Mouse (Mus musculus): Measurements from ENCODE around the gene Memo1. TPM values are rescaled to one million over a fixed set of nuclear protein-coding genes. Genes with fewer than 3 reads are reported as not detected.

Memo1 gene
- total RNA-seq, 1 experiment, result 66.7 TPM

DNA sequence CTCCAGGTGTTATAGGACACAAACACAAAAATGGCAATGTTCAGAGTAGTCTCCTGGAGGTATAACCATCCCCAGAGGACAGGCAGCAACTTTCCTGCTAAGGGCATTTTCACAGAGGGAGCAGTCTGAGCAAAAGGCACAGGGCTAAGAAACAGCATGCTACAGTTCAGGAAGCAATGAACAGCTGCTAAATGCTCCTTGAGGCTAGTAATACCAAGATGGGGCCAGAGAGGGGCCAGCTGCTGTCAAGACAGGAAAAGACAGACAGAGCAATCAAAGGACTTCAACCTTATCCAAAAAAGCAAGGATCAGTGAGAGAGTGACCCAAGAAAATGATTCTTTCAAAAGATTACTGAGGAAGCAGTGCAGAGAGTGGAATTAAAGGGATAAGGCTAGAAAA lies 4.5 kb downstream of the Memo1 start:
- Histone ChIP-seq H3K9ac (ENCODE audit: insufficient read depth, low read depth, low read length, poor library complexity, severe bottlenecking) (no peak overlapping the region), H3K27ac (ENCODE audit: insufficient read depth, low read depth, low read length, poor library complexity, severe bottlenecking) (no peak overlapping the region), H3K36me3 (ENCODE audit: control insufficient read depth, insufficient read depth, low read length, poor library complexity, severe bottlenecking) (peaks cover 2% of the 10 kb centered on the region; the same call in 1 of the 2 replicates), H3K4me1 (ENCODE audit: control insufficient read depth in 2 of 2, insufficient read depth in 2 of 2, low read length in 2 of 2, poor library complexity in 1 of 2) (peaks cover 2 to 9% of the 10 kb centered on the region in 2 experiments; a peak in 2 of 4 replicates), H3K4me3 (ENCODE audit: insufficient read depth in 1 of 2, low read depth in 1 of 2, low read length in 2 of 2, poor library complexity in 1 of 2, severe bottlenecking in 1 of 2) (no peak overlapping the region), H3K9me3 (ENCODE audit: control insufficient read depth, insufficient read depth, low read depth, low read length) (no peaks in the 10 kb centered on the region)
- TF ChIP-seq HCFC1 (IDR thresholded peaks at IDR 0.05; ENCODE audit: borderline replicate concordance, insufficient read depth, low read length) (no peak), ZC3H11A (IDR thresholded peaks at IDR 0.05; ENCODE audit: borderline replicate concordance, low read depth, low read length) (no peak), CHD2 (IDR thresholded peaks at IDR 0.05; ENCODE audit: low read depth, low read length) (no peak), MAFK (IDR thresholded peaks at IDR 0.05; ENCODE audit: insufficient read depth, low read depth, low read length) (no peak), ZNF384 (IDR thresholded peaks at IDR 0.05; ENCODE audit: low read depth, low read length) (no peak)
- no peak for DNase-seq (ENCODE audit: low read depth, low spot score)
- in situ Hi-C loops (cut with MboI; ENCODE audit: low sequenced_read_pairs in 2 of 2, unreplicated experiment in 2 of 2), result no loop called here

DNA sequence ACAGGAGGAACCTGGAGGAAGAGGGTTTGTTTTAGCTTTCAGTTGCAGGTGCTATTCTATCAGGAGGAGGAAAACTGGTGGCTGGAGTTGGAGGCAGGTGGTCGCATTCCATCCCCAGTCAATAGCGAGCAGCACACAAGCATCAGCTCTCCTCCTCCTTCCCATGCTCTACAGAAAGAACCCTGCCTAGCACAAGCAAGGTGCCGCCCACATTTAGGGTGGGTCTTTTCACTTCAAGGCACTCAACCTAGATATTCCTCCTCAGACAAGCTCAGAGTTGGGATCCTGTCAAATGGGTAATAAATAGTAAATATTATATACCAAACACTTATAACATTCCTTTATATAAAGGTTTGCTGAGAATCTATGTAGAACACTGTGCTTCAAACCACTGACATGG lies 5.1 kb downstream of the Memo1 start:
- H3K36me3 ChIP-seq (ENCODE audit: control insufficient read depth, insufficient read depth, low read length, poor library complexity, severe bottlenecking), result peaks cover 2% of the 10 kb centered on the region; the same call in 1 of the 2 replicates
- H3K4me3 ChIP-seq (ENCODE audit: insufficient read depth in 1 of 2, low read depth in 1 of 2, low read length in 2 of 2, poor library complexity in 1 of 2, severe bottlenecking in 1 of 2), result no peak overlapping the region
- H3K9me3 ChIP-seq (ENCODE audit: control insufficient read depth, insufficient read depth, low read depth, low read length), result no peaks in the 10 kb centered on the region
- no peak overlapping the region for H3K9ac ChIP-seq (ENCODE audit: insufficient read depth, low read depth, low read length, poor library complexity, severe bottlenecking)
- in situ Hi-C loops (cut with MboI; ENCODE audit: low sequenced_read_pairs in 2 of 2, unreplicated experiment in 2 of 2), result no loop called here
- H3K27ac ChIP-seq (ENCODE audit: insufficient read depth, low read depth, low read length, poor library complexity, severe bottlenecking), result no peak overlapping the region
- TF ChIP-seq HCFC1 (IDR thresholded peaks at IDR 0.05; ENCODE audit: borderline replicate concordance, insufficient read depth, low read length) (no peak), ZNF384 (IDR thresholded peaks at IDR 0.05; ENCODE audit: low read depth, low read length) (no peak), ZC3H11A (IDR thresholded peaks at IDR 0.05; ENCODE audit: borderline replicate concordance, low read depth, low read length) (no peak), CHD2 (IDR thresholded peaks at IDR 0.05; ENCODE audit: low read depth, low read length) (no peak), MAFK (IDR thresholded peaks at IDR 0.05; ENCODE audit: insufficient read depth, low read depth, low read length) (no peak)
- DNase-seq (ENCODE audit: low read depth, low spot score), result no peak
- peaks cover 2 to 9% of the 10 kb centered on the region in 2 experiments; a peak in 2 of 4 replicates for H3K4me1 ChIP-seq (ENCODE audit: control insufficient read depth in 2 of 2, insufficient read depth in 2 of 2, low read length in 2 of 2, poor library complexity in 1 of 2)

GRCm38 (mm10) chr17:74288626-74289025 lies 6.7 kb downstream of the Memo1 start:
- in situ Hi-C loops (cut with MboI; ENCODE audit: low sequenced_read_pairs in 2 of 2, unreplicated experiment in 2 of 2), result no loop called here
- TF ChIP-seq HCFC1 (IDR thresholded peaks at IDR 0.05; ENCODE audit: borderline replicate concordance, insufficient read depth, low read length), result no peak
- no peak for TF ChIP-seq MAFK (IDR thresholded peaks at IDR 0.05; ENCODE audit: insufficient read depth, low read depth, low read length)
- no peak for TF ChIP-seq ZC3H11A (IDR thresholded peaks at IDR 0.05; ENCODE audit: borderline replicate concordance, low read depth, low read length)
- TF ChIP-seq ZNF384 (IDR thresholded peaks at IDR 0.05; ENCODE audit: low read depth, low read length), result no peak
- TF ChIP-seq CHD2 (IDR thresholded peaks at IDR 0.05; ENCODE audit: low read depth, low read length), result no peak
- no peak overlapping the region for H3K27ac ChIP-seq (ENCODE audit: insufficient read depth, low read depth, low read length, poor library complexity, severe bottlenecking)
- no peak overlapping the region for H3K4me3 ChIP-seq (ENCODE audit: insufficient read depth in 1 of 2, low read depth in 1 of 2, low read length in 2 of 2, poor library complexity in 1 of 2, severe bottlenecking in 1 of 2)
- no peak for DNase-seq (ENCODE audit: low read depth, low spot score)
- no peak overlapping the region for H3K9ac ChIP-seq (ENCODE audit: insufficient read depth, low read depth, low read length, poor library complexity, severe bottlenecking)
- H3K9me3 ChIP-seq (ENCODE audit: control insufficient read depth, insufficient read depth, low read depth, low read length), result no peaks in the 10 kb centered on the region
- H3K4me1 ChIP-seq (ENCODE audit: control insufficient read depth in 2 of 2, insufficient read depth in 2 of 2, low read length in 2 of 2, poor library complexity in 1 of 2), result peaks cover 4 to 9% of the 10 kb centered on the region in 2 experiments; a peak in 3 of 4 replicates
- peaks cover 2% of the 10 kb centered on the region; the same call in 1 of the 2 replicates for H3K36me3 ChIP-seq (ENCODE audit: control insufficient read depth, insufficient read depth, low read length, poor library complexity, severe bottlenecking)

GRCm38 (mm10) chr17:74286140-74286730 lies 9.1 kb downstream of the Memo1 start:
- in situ Hi-C loops (cut with MboI; ENCODE audit: low sequenced_read_pairs in 2 of 2, unreplicated experiment in 2 of 2), result no loop called here
- no peak for DNase-seq (ENCODE audit: low read depth, low spot score)
- Histone ChIP-seq H3K9ac (ENCODE audit: insufficient read depth, low read depth, low read length, poor library complexity, severe bottlenecking) (no peak overlapping the region), H3K9me3 (ENCODE audit: control insufficient read depth, insufficient read depth, low read depth, low read length) (no peaks in the 10 kb centered on the region), H3K4me3 (ENCODE audit: insufficient read depth in 1 of 2, low read depth in 1 of 2, low read length in 2 of 2, poor library complexity in 1 of 2, severe bottlenecking in 1 of 2) (no peak overlapping the region), H3K4me1 (ENCODE audit: control insufficient read depth in 2 of 2, insufficient read depth in 2 of 2, low read length in 2 of 2, poor library complexity in 1 of 2) (peaks cover 6 to 8% of the 10 kb centered on the region in 2 experiments), H3K27ac (ENCODE audit: insufficient read depth, low read depth, low read length, poor library complexity, severe bottlenecking) (no peak overlapping the region), H3K36me3 (ENCODE audit: control insufficient read depth, insufficient read depth, low read length, poor library complexity, severe bottlenecking) (peaks cover 2% of the 10 kb centered on the region; the same call in 1 of the 2 replicates)
- no peak for TF ChIP-seq ZNF384 (IDR thresholded peaks at IDR 0.05; ENCODE audit: low read depth, low read length)

DNA sequence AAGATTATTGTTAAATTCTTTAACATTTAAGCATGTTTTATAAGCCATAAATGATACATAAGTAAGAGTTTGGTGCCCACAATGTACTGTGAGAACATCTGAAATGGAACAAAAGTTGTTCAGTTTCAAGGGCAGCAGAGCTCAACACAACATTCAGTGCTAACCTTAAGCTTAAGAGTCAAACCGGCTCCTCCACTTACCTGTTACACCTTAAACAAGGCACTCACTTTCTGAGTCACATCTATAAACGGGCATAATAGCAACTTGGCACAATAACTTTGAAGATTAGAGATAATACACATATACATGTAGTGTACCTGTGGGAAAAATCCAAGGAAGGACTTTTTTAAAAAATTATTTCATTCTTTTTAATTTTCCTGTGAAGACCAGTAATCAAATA lies 9.6 kb downstream of the Memo1 start:
- peaks cover 2% of the 10 kb centered on the region for H3K36me3 ChIP-seq (ENCODE audit: control insufficient read depth, insufficient read depth, low read length, poor library complexity, severe bottlenecking)
- in situ Hi-C loops (cut with MboI; ENCODE audit: low sequenced_read_pairs in 2 of 2, unreplicated experiment in 2 of 2), result no loop called here
- H3K9me3 ChIP-seq (ENCODE audit: control insufficient read depth, insufficient read depth, low read depth, low read length), result no peaks in the 10 kb centered on the region
- TF ChIP-seq ZNF384 (IDR thresholded peaks at IDR 0.05; ENCODE audit: low read depth, low read length) (no peak), HCFC1 (IDR thresholded peaks at IDR 0.05; ENCODE audit: borderline replicate concordance, insufficient read depth, low read length) (no peak), MAFK (IDR thresholded peaks at IDR 0.05; ENCODE audit: insufficient read depth, low read depth, low read length) (no peak), ZC3H11A (IDR thresholded peaks at IDR 0.05; ENCODE audit: borderline replicate concordance, low read depth, low read length) (no peak), CHD2 (IDR thresholded peaks at IDR 0.05; ENCODE audit: low read depth, low read length) (no peak)
- no peak for DNase-seq (ENCODE audit: low read depth, low spot score)
- H3K9ac ChIP-seq (ENCODE audit: insufficient read depth, low read depth, low read length, poor library complexity, severe bottlenecking), result no peak overlapping the region
- H3K4me1 ChIP-seq (ENCODE audit: control insufficient read depth in 2 of 2, insufficient read depth in 2 of 2, low read length in 2 of 2, poor library complexity in 1 of 2), result peaks cover 5 to 8% of the 10 kb centered on the region in 2 experiments
- H3K27ac ChIP-seq (ENCODE audit: insufficient read depth, low read depth, low read length, poor library complexity, severe bottlenecking), result no peak overlapping the region
- H3K4me3 ChIP-seq (ENCODE audit: insufficient read depth in 1 of 2, low read depth in 1 of 2, low read length in 2 of 2, poor library complexity in 1 of 2, severe bottlenecking in 1 of 2), result no peak overlapping the region

Data from ES-E14 (cell line).